Mouse (Mus musculus): ENCODE results near the gene Sf1. TPM values are rescaled to one million over a fixed set of nuclear protein-coding genes. Genes with fewer than 3 reads are reported as not detected.

Gene Sf1
- 268 and 287 TPM in 2 replicates for total RNA-seq (2015)
- total RNA-seq (2017): 156 and 192 TPM in 2 replicates

DNA sequence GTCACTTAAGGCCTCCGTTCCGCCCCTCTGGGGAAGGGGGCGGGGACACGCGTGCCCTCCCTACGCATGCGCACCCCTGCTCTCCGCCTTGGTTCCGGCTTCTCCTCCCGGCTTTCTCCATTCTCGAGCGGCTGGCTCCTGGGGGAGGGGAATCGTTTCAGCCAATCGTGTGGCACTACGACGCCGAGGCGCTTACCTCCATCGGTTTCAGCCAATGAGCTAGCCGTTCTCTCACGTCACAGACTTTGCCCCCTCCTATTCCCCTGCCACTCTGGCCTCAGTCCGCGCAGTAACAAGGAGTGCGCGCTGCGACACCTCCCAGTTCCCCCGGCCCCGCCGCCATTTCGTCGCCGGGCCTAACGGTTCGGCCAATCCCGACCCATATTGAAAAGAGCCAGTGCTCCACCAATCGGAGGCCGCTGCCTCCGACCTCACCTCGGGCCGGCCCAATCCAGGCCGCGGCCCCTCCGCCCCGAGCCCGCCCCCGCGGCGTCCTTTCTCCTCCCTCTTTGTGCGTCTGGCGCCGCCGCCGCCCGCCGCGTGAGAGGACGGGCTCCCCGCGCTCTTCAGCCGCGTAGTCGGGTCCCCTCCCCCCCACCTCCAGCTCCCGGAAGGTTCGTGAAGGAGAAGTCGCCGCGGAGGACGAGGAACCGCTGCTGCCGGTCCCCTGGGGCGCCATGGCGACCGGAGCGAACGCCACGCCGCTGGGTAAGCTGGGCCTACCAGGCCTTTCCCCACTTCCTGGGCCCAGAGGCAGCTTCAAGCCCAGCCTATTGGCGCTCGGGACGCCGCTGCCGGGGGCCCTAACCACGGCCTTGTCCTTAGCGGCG lies at the start of gene Sf1:
Gene Sf1 (plus strand): TSS at position 280 of the 830 bp plus-strand sequence.
- ATAC-seq (replicated peaks; ENCODE audit: poor library complexity): peak; percentile 85

DNA sequence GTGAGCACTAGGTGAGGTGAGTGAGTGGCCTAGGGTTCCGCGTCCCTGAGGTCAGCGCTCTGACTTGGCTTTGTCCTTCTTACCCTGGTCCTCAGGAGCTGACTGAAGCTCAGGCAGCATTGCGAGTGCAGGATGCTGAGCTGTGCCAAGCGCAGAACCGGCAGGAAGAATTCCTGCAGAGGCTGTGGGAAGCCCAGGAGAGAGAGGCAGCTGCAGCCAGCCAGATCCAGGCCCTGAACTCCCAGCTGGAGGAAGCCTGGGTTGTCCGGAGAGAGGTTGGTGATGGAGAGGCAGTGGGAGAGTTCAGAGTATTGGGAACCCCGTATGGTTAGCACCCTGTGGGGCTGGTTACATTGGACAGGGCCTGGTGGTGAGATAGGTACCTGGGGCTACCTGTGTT lies 49.7 kb upstream of the Sf1 start:
- no peak for ATAC-seq (replicated peaks; ENCODE audit: poor library complexity)

DNA sequence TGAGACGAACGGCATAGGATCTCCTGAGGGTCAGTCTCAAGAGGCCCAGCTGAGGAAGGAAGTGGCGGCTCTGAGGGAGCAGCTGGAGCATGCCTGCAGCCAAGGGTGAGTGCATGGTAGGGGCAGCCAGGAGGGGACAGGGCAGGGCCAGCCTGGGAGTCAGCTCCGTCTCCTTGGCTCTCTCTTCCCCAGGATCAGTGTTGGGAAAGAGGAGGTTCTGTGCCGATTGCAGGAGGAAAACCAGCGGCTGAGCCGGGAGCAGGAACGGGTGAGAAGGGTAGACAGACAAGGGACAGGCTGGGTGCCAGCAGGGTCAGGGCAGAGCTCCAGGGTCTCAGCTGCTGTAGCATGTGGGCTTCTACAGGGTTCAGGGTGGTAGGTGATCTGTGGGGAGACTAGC lies 49.0 kb upstream of the Sf1 start:
- ATAC-seq (replicated peaks; ENCODE audit: poor library complexity): no peak

DNA sequence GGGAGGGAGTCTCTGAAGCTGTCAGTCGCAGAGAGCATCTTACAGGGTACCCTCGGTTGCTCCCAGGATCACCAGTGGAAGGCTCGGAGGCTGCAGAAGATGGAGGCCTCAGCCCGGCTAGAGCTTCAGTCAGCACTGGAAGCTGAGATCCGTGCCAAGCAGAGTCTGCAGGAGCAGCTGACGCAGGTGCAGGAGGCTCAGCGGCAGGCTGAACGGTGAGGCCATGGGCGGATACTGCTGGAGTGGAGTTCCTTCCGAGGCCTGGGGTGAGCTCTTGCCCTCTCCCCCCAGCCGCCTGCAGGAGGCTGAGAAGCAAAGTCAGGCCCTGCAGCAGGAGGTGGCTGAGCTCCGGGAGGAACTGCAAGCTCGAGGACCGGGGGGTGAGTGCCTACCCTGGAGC lies 47.9 kb upstream of the Sf1 start:
- ATAC-seq (replicated peaks; ENCODE audit: poor library complexity): no peak

DNA sequence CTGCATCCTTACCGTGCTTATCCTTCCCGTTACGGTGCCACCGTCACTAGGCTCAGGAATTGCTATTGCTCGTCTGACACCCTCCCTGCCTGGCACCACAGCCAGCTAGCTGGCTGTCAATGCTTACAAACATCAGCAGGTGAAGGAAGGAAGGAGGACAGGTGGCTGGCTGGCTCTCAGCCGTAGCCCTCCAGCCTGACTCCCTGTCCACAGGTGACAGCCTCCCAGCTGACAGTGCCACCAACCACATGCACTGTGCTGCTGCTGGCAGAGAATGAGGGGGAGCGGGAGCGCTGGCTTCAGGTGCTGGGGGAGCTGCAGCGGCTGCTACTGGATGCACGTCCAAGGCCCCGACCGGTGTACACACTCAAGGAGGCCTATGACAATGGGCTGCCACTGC lies 45.3 kb upstream of the Sf1 start:
- no peak for ATAC-seq (replicated peaks; ENCODE audit: poor library complexity)

DNA sequence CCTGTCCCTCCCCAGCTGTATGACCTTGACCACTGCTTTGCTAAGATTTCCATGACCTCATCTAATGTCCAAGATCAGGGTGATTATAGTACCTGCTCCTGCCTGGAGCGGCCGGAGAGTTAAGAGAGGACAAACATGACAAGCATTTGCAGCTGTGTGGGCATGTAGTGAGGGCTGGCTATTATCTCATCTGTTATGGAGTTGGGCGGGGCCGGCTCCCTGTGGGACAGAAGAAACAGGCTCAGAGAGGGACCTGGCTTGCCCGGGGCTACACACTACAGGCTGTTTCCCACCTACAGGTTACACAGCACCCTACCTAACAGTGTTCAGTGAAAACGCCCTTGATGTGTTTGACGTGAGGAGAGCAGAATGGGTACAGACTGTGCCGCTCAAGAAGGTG lies 42.1 kb upstream of the Sf1 start:
- 0 out of 2 replicates have a peak, but pooled peaks have one; percentile 42 for ATAC-seq (replicated peaks; ENCODE audit: poor library complexity)

DNA sequence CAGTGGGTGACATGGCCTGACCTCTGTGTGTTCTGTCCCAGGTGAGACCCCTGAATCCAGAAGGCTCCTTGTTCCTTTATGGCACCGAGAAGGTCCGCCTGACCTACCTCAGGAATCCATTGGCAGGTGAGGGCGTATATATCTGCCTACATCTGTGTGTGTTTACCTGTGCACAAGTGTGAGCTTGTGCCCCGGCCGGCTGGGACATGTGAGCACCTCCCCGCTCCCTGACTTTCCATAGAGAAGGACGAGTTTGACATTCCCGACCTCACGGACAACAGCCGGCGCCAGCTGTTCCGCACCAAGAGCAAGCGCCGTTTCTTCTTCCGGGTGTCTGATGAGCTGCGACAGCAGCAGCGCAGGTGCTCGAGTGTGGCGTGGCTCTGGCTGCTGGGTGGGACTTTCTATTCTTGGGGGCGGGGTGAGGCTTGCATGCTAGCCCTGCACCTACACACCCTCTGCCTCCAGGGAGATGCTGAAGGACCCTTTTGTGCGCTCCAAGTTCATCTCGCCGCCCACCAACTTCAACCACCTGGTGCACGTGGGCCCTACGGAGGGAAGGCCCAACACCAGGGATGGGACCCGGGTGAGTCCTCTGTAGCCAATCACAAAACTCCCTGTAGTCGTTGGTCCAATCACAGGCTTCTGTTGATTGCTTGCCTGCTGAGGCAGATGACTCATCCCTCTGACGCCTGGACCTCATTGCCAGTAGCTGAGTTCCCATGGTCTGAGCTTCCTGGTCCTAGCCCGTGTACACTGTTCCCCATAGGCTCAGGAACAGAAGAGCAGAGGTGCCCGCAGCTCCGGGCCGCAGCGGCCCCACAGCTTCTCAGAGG lies 41.5 kb upstream of the Sf1 start:
- ATAC-seq (replicated peaks; ENCODE audit: poor library complexity): no peak

DNA sequence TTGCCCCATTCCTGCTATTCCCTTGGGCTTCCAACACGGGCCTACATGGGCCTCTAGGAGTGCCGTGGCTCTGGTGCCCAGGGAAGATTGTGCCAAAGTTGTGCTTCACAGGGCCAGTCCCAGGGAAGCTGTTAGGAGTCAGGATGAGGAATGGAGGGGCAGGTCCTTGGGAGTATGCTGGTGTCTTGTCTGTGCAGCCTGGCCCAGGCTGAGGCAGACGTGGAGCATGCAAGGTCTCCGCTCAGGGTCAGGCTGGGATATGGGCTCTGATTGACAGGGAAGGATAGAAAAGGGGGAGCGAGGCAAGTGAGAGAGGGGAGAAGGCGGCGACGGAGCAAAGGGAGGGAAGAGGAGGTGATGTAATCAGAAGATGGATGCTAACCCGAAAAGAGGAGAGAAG lies 38.7 kb upstream of the Sf1 start:
- no peak for ATAC-seq (replicated peaks; ENCODE audit: poor library complexity)

DNA sequence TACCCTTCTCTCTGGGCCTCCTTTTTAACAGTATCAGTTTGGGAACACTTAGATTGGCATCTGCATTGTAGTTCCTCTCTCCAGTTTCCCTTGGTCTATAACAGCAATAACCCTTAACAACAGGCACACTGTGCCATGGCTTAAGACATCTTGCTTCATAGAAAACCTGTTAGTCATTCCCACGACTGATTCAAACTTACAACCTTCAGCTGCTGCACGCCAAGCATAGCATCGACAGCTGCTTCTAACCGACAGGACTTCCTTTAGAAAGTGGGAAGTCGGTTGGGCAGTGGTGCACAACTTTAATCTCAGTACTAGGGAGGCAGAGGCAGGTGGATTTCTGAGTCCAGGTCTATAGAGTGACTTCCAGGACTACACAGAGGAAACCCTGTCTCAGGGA lies 32.3 kb upstream of the Sf1 start:
- ATAC-seq (replicated peaks; ENCODE audit: poor library complexity): peak; percentile 15; the same call in 1 of the 2 replicates

DNA sequence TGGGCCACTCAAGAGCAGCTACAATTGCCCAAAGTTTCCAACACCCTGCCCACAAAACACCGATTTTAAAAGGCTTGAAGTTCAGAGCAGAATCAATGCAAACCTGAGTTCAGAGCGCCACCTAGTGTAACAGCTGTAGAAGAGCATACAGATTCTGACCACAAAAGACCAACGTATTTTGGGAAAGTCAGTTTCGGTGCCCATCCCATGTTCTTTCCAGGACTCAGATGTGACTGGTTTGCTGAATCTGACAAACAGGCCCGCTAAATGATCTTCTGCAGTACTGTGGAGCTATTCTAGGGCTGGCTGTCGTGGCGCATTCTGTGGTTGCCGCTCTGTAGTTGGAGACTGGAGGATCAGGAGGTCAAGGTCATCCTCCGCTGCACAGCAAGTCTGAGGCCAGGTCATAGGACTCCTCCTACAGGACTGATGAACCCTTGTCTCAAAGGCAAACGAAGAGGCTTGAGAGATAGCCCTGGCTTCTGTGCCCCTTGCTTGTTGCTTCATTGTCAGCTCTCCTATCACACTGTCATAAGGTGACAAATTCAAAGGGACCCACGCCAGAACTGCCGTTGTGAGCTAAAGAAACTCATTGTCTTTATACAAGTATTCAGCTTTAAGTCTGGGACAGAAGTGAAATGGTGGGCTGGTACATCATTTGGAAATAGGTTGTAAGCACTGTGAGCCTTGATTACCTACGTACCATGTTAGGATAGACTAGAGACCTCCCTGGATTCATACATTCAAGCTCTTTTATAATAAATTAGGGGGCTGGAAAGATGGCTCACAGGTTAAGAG lies 31.6 kb upstream of the Sf1 start:
- ATAC-seq (replicated peaks; ENCODE audit: poor library complexity): peak; percentile 59

DNA sequence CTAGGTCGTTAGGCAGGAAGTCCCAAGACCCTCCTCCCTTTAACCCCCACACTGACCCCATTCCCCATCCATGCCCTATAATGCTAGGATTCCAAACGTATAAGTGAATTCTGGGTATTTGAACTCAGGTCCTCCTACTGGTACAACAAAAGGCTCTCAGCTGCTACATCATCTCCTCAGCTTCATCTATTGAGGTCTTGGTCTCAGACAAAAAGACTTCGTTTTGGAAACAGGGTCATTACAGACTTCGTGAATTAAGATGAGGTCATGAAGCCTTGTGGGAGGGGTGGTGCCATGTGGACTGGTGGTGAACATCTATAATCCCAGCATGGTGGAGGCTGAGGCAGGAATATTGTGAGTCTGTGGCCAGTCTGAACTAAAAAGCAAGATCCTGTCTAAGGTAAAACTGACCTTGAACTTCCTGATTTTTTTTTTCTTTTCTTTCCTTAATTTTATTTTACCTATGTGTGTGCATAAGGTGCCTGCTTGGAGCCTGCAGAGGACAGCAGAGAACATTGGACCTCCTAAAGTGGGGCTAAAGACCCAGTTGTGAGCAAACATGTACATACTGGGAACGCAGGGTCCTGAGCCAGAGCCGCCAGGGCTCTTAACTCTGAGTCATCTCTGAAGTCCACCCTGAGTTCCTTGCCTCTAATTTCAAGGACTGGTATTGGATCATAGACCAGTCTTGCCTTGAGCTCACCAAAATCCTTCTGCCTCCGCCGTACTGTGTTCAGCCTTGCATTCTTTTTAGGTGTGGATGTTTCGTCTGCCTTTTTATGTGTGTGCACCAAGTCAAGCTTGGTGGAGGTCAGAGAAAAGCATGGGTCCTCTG lies 29.5 kb upstream of the Sf1 start:
- 0 out of 2 replicates have a peak, but pooled peaks have one; percentile 0 for ATAC-seq (replicated peaks; ENCODE audit: poor library complexity)

DNA sequence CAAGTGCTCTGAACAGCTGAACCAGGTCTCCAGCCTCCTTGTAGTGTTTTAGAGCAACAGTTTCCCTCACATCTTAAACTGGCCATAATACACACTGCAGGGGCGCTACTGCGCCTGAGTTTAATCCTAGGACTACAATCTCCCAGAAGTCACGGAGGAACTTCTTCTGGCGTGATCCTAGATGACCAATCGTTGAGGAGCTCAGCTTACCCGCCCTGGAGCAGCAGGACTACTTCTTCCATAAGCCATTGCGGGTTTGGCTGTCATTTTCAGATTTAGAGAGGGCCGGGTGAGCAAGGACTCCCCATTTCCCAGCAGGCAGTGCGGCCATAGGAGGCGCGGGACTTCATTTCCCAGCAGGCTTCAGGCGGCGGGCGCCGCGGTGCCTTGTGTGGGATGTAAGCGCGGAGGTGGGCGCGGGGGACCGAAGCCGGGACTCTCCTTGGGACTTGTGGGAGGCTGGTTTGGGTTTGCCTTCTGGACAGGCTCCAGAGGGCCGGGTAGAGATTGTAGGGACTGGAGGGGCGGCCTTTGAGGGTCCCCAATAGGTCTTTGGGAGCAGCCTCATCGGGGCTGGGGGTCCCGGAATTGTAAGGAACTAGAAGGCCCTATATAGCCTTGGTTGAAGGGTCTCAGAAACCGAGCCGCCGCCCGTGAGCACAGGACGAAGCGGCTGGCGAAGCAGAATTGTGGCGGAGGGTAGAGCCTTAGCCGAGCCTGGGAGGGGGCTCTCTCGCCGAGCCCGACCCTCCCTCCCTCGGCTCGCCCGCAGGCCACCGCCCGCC lies 28.6 kb upstream of the Sf1 start, which contains the start of gene Men1:
Gene Men1 (plus strand): TSS at position 307 of the 785 bp plus-strand sequence.
- ATAC-seq (replicated peaks; ENCODE audit: poor library complexity): peak; percentile 90

DNA sequence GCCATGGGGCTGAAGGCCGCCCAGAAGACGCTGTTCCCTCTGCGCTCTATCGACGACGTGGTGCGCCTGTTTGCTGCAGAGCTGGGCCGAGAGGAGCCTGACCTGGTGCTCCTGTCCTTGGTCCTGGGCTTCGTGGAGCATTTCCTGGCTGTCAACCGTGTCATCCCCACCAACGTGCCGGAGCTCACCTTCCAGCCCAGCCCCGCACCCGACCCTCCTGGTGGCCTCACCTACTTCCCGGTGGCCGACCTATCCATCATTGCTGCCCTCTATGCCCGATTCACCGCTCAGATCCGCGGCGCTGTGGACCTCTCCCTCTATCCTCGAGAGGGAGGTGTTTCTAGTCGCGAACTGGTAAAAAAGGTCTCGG lies 28.0 kb upstream of the Sf1 start:
- no peak for ATAC-seq (replicated peaks; ENCODE audit: poor library complexity)

DNA sequence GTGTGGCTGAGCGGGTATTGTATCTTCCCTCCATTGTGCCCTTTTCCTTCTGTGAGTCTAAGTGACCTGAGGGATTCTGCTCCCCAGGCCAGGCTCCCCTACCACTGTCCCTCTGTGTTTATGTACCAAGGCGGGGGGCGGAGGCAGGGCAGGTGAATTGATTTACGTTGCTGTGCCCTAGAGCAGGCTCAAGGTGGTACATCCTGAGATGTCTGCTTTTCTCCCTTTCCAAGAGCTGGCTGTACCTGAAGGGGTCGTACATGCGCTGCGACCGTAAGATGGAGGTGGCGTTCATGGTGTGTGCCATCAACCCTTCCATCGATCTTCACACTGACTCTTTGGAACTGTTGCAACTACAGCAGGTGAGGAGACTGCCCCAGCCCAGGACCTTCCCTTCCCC lies 26.6 kb upstream of the Sf1 start:
- no peak for ATAC-seq (replicated peaks; ENCODE audit: poor library complexity)

DNA sequence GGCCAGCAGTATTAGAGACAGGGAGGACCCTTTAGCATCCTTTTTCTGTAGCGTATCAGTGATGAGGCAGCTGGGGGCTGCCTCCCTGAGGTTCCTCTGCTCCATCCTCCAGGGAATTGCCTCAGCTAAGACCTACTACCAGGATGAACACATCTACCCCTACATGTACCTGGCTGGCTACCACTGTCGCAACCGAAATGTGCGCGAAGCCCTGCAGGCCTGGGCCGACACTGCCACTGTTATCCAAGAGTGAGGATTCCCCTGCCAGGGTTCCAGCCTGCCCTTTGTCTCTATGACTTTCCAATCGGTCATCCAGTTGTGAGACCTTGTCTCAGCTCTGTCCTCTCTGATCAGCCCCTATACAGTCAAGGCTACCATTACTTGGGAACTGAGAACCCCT lies 25.3 kb upstream of the Sf1 start:
- ATAC-seq (replicated peaks; ENCODE audit: poor library complexity): no peak

DNA sequence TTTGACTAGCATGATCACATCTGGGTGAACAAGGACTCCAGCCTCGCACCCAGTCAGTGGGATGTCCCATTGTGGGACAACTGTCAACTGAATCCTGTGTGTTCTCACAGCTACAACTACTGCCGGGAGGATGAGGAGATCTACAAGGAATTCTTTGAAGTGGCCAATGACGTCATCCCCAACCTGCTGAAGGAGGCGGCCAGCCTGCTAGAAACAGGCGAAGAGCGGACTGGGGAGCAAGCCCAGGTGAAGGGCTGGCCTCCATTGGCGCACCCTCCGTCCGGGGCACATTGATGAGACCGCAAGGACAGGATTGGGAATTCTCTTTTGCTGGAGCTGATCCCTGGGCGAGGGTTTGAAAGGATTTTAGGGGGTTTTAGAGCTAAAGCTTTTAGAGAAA lies 24.8 kb upstream of the Sf1 start:
- ATAC-seq (replicated peaks; ENCODE audit: poor library complexity): no peak

DNA sequence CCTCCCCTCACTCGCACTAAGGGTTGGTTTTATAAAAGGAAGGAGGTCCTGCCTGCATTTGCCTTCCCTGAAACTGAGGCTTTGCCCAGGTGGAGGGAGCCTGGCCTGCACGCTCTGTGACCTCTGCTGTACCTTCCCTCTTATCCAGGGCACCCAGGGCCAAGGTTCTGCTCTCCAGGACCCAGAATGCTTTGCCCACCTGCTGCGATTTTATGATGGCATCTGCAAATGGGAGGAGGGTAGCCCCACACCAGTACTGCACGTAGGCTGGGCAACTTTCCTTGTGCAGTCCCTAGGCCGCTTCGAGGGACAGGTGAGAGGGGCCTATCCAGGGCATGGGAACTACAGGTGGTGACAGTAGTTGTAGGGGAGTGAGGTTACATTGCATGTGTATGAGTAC lies 24.3 kb upstream of the Sf1 start:
- no peak for ATAC-seq (replicated peaks; ENCODE audit: poor library complexity)

DNA sequence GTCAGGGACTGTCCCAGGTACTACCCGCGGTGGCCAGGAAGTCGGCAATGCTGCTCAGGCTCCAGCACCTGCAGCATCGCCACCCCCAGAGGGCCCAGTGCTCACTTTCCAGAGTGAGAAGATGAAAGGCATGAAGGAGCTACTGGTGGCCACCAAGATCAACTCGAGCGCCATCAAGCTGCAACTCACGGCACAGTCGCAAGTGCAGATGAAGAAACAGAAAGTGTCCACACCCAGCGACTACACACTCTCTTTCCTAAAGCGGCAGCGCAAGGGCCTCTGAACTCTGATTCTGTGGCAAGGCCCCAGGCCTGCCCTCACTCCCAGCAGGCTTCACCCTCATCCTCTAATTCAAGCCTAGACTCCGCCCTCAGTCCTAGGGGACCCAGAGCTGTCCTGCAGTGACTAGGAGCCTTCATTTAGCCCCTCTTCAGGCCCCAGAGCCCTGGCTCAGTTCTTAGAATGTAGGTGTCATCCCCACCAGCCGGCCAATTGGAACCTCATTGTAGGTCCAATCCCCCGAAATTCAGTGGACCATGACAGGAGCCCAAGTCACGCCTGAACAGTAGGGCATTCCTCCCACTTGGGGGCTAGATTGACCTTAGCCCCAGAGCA lies 23.5 kb upstream of the Sf1 start:
- ATAC-seq (replicated peaks; ENCODE audit: poor library complexity): peak; percentile 72
